ENCODE assay signal across 17 mouse cellular contexts in genomic region chr3:23658585-23659252, GRCm38 (mm10).
"Had no signal": no experiment of that assay in that cellular context is flagged by ENCODE, and none has a peak within 500 bp of the region (broad histone marks: within the 10 kb centered on the region; RNA-seq: fewer than 3 reads in every experiment).

No protein-coding gene starts in this region.

- H3K36me3 ChIP-seq: liver, embryonic 12.5 days; neural tube, embryonic 13.5 days; neural tube, embryonic 15.5 days had no signal

- H3K27me3 ChIP-seq: liver, embryonic 12.5 days; neural tube, embryonic 13.5 days; neural tube, embryonic 15.5 days had no signal

- H3K27ac ChIP-seq: liver, embryonic 12.5 days; liver, embryonic 14.5 days; neural tube, embryonic 13.5 days; neural tube, embryonic 15.5 days had no signal

- ATAC-seq: liver, embryonic 12.5 days had no signal

- DNase-seq: lung, adult 18-20 months; lung, embryonic 14.5 days; lung, postnatal 10 days; lung, postnatal 4 days; midbrain, embryonic 14.5 days; right cerebral cortex, adult 18-20 months; right cerebral cortex, postnatal 25 days; right cerebral cortex, postnatal 4 days; spleen, adult 18-20 months; thymus, adult 18-20 months; thymus, postnatal 14 days; thymus, postnatal 36 days had no signal

- H3K4me3 ChIP-seq: liver, embryonic 12.5 days; myocyte; neural tube, embryonic 13.5 days; neural tube, embryonic 15.5 days had no signal

- H3K4me2 ChIP-seq: liver, embryonic 12.5 days; lung, embryonic 14.5 days; neural tube, embryonic 13.5 days; neural tube, embryonic 15.5 days had no signal

- H3K9me3 ChIP-seq: liver, embryonic 12.5 days; neural tube, embryonic 13.5 days; neural tube, embryonic 15.5 days had no signal

- H3K4me1 ChIP-seq: liver, embryonic 12.5 days; neural tube, embryonic 13.5 days; neural tube, embryonic 15.5 days had no signal

- H3K9ac ChIP-seq: liver, embryonic 12.5 days; liver, embryonic 14.5 days; lung, embryonic 14.5 days; neural tube, embryonic 13.5 days; neural tube, embryonic 15.5 days had no signal
